In genomic region chr7:68369694-68370093, GRCm38 (mm10) we compare ENCODE assay signal across 9 mouse cellular contexts.
DNase-seq lines count a peak whose midpoint lies in the region; ATAC-seq and TF ChIP-seq lines count a peak whose summit lies in the region.
"Had no signal": no experiment of that assay in that cellular context is flagged by ENCODE, and none has a peak within 500 bp of the region (broad histone marks: within the 10 kb centered on the region; RNA-seq: fewer than 3 reads in every experiment).

No protein-coding gene starts in this region.

- no peak for ATAC-seq in embryonic facial prominence, embryonic 15.5 days (ENCODE audit: insufficient number of reproducible peaks, low FRiP score, low TSS enrichment, low read depth)
- peak; percentile 54; the same call in 1 of the 2 replicates for ATAC-seq in heart, embryonic 15.5 days (replicated peaks; ENCODE audit: insufficient number of reproducible peaks, insufficient read depth, low FRiP score, low read depth)
- no peak for ATAC-seq in liver, embryonic 15.5 days (ENCODE audit: insufficient read depth)
- ATAC-seq in neural tube, embryonic 12.5 days (ENCODE audit: low FRiP score, low read depth) = peak; percentile 66; the same call in 1 of the 2 replicates
- ATAC-seq in stomach, embryonic 16.5 days (ENCODE audit: insufficient read depth, low FRiP score) = peak; percentile 35; the same call in 1 of the 2 replicates

- WGBS in embryonic facial prominence, embryonic 15.5 days = 1% methylated on average over 12 of the region's 13 CpGs
- WGBS in heart, embryonic 15.5 days = 1% methylated on average over 12 of the region's 13 CpGs
- WGBS in liver, embryonic 15.5 days (ENCODE audit: insufficient replicate concordance) = 3% methylated on average over 12 of the region's 13 CpGs
- 1% methylated on average over 12 of the region's 13 CpGs for WGBS in neural tube, embryonic 12.5 days
- WGBS in stomach, embryonic 16.5 days = 1% methylated on average over 12 of the region's 13 CpGs

- peak; percentile 85 for TF ChIP-seq CTCF in C2C12 (IDR thresholded peaks at IDR 0.05; ENCODE audit: control insufficient read depth, insufficient read depth, insufficient read length)

- no peaks in the 10 kb centered on the region for H3K79me2 ChIP-seq in C2C12 (ENCODE audit: control insufficient read depth, insufficient read depth)

- H3K4me2 ChIP-seq in embryonic facial prominence, embryonic 15.5 days (replicated peaks) = peak overlapping the region; percentile 43
- H3K4me2 ChIP-seq in heart, embryonic 15.5 days = peak overlapping the region; percentile 55
- peak overlapping the region; percentile 35 for H3K4me2 ChIP-seq in liver, embryonic 15.5 days
- H3K4me2 ChIP-seq in neural tube, embryonic 12.5 days (replicated peaks) = peak overlapping the region; percentile 59
- peak overlapping the region; percentile 50 for H3K4me2 ChIP-seq in stomach, embryonic 16.5 days (ENCODE audit: low read depth, low read length)

- no peaks in the 10 kb centered on the region for H3K79me3 ChIP-seq in C2C12 (ENCODE audit: low read depth)

- H3K27me3 ChIP-seq in C2C12 (ENCODE audit: control insufficient read depth, insufficient read depth, insufficient read length) = peaks cover 34% of the 10 kb centered on the region
- peaks cover 33% of the 10 kb centered on the region for H3K27me3 ChIP-seq in embryonic facial prominence, embryonic 15.5 days
- peaks cover 37% of the 10 kb centered on the region for H3K27me3 ChIP-seq in heart, embryonic 15.5 days
- peaks cover 4% of the 10 kb centered on the region for H3K27me3 ChIP-seq in liver, embryonic 15.5 days
- peaks cover 30% of the 10 kb centered on the region for H3K27me3 ChIP-seq in neural tube, embryonic 12.5 days (replicated peaks)
- 0 out of 2 replicates have a peak, but pooled peaks cover 3% of the 10 kb centered on the region for H3K27me3 ChIP-seq in stomach, embryonic 16.5 days (ENCODE audit: control insufficient read depth, insufficient read depth, low read length)

- H3K4me3 ChIP-seq in C2C12 (ENCODE audit: insufficient read depth, poor library complexity, severe bottlenecking) = no peak overlapping the region
- peak overlapping the region; percentile 38 for H3K4me3 ChIP-seq in embryonic facial prominence, embryonic 15.5 days (replicated peaks)
- H3K4me3 ChIP-seq in heart, embryonic 15.5 days = peak overlapping the region; percentile 36
- H3K4me3 ChIP-seq in liver, embryonic 15.5 days (replicated peaks) = no peak overlapping the region
- 0 out of 2 replicates have a peak overlapping the region, but pooled peaks have one; percentile 18 for H3K4me3 ChIP-seq in neural tube, embryonic 12.5 days
- H3K4me3 ChIP-seq in stomach, embryonic 16.5 days (replicated peaks; ENCODE audit: low read length) = peak overlapping the region; percentile 34
- H3K4me3 ChIP-seq: erythroblast, embryonic 14.5 days had no signal

- peak; percentile 68 to 76 for DNase-seq in adrenal gland, postnatal 36 days
- DNase-seq in kidney, postnatal 14 days = peak; percentile 83

- no peak overlapping the region for H3K9ac ChIP-seq in embryonic facial prominence, embryonic 15.5 days
- no peak overlapping the region for H3K9ac ChIP-seq in heart, embryonic 15.5 days
- no peak overlapping the region for H3K9ac ChIP-seq in liver, embryonic 15.5 days
- H3K9ac ChIP-seq in neural tube, embryonic 12.5 days = no peak overlapping the region
- no peak overlapping the region for H3K9ac ChIP-seq in stomach, embryonic 16.5 days (ENCODE audit: low read length)

- H3ac ChIP-seq in C2C12 (ENCODE audit: control insufficient read depth, insufficient read length, low read depth) = no peak overlapping the region

- no peaks in the 10 kb centered on the region for H3K4me1 ChIP-seq in embryonic facial prominence, embryonic 15.5 days
- peaks cover 8% of the 10 kb centered on the region; the same call in 1 of the 2 replicates for H3K4me1 ChIP-seq in heart, embryonic 15.5 days (replicated peaks)
- H3K4me1 ChIP-seq in liver, embryonic 15.5 days (replicated peaks) = no peaks in the 10 kb centered on the region
- H3K4me1 ChIP-seq in neural tube, embryonic 12.5 days = no peaks in the 10 kb centered on the region
- H3K4me1 ChIP-seq in stomach, embryonic 16.5 days (ENCODE audit: control insufficient read depth, insufficient read depth, low read length) = no peaks in the 10 kb centered on the region

- no peaks in the 10 kb centered on the region for H3K9me3 ChIP-seq in embryonic facial prominence, embryonic 15.5 days (replicated peaks)
- H3K9me3 ChIP-seq in heart, embryonic 15.5 days (replicated peaks) = no peaks in the 10 kb centered on the region
- no peaks in the 10 kb centered on the region for H3K9me3 ChIP-seq in liver, embryonic 15.5 days (replicated peaks)
- H3K9me3 ChIP-seq in neural tube, embryonic 12.5 days = no peaks in the 10 kb centered on the region
- no peaks in the 10 kb centered on the region for H3K9me3 ChIP-seq in stomach, embryonic 16.5 days (replicated peaks; ENCODE audit: control insufficient read depth, low read length)

- no peaks in the 10 kb centered on the region for H3K36me3 ChIP-seq in C2C12 (ENCODE audit: control insufficient read depth, insufficient read depth)
- no peaks in the 10 kb centered on the region for H3K36me3 ChIP-seq in embryonic facial prominence, embryonic 15.5 days
- H3K36me3 ChIP-seq in heart, embryonic 15.5 days = no peaks in the 10 kb centered on the region
- no peaks in the 10 kb centered on the region for H3K36me3 ChIP-seq in liver, embryonic 15.5 days (replicated peaks)
- no peaks in the 10 kb centered on the region for H3K36me3 ChIP-seq in neural tube, embryonic 12.5 days
- no peaks in the 10 kb centered on the region for H3K36me3 ChIP-seq in stomach, embryonic 16.5 days (ENCODE audit: control insufficient read depth, insufficient read depth, low read length)

- no peak overlapping the region for H3K27ac ChIP-seq in embryonic facial prominence, embryonic 15.5 days (replicated peaks)
- H3K27ac ChIP-seq in heart, embryonic 15.5 days = no peak overlapping the region
- no peak overlapping the region for H3K27ac ChIP-seq in liver, embryonic 15.5 days (replicated peaks)
- H3K27ac ChIP-seq in neural tube, embryonic 12.5 days = no peak overlapping the region
- no peak overlapping the region for H3K27ac ChIP-seq in stomach, embryonic 16.5 days (ENCODE audit: low read length)

TF ChIP-seq in C2C12, 6 proteins besides CTCF, POLR2A, EP300 and RAD21:
- no peak for TF ChIP-seq CEBPB (IDR thresholded peaks at IDR 0.05; ENCODE audit: low read depth)
- TF ChIP-seq USF1 (IDR thresholded peaks at IDR 0.05; ENCODE audit: low read depth) = no peak
- no peak for TF ChIP-seq MAX (IDR thresholded peaks at IDR 0.05)
- TF ChIP-seq MYOG (IDR thresholded peaks at IDR 0.05; ENCODE audit: control insufficient read depth, extremely low read depth, insufficient read length) = no peak
- no peak for TF ChIP-seq MYOD1 (IDR thresholded peaks at IDR 0.05; ENCODE audit: control insufficient read depth, insufficient read length, low read depth)
- TF ChIP-seq FOSL1 (IDR thresholded peaks at IDR 0.05; ENCODE audit: insufficient read depth, low read length, poor library complexity, severe bottlenecking) = no peak

Comparison
In these comparisons a context has a peak if more than half of its experiments do, and no peak if none do; other contexts are left out.
1. H3K4me3 ChIP-seq: peak in embryonic facial prominence, embryonic 15.5 days (single experiment), heart, embryonic 15.5 days (single experiment), neural tube, embryonic 12.5 days (single experiment) and stomach, embryonic 16.5 days (single experiment); none in C2C12 (single experiment) and liver, embryonic 15.5 days (single experiment).
2. ATAC-seq: peak in heart, embryonic 15.5 days (single experiment), neural tube, embryonic 12.5 days (single experiment) and stomach, embryonic 16.5 days (single experiment); none in embryonic facial prominence, embryonic 15.5 days (single experiment) and liver, embryonic 15.5 days (single experiment).
3. Peak in every context shown above with its lines, with median percentiles within 50 percentile points of each other: H3K4me2 ChIP-seq.